Mouse (Mus musculus): ENCODE data around the gene Ccm2l. TPM values are rescaled to one million over a fixed set of nuclear protein-coding genes. Genes with fewer than 3 reads are reported as not detected.
A peak's percentile ranks its signal among the peaks of the same experiment; 100 is the strongest.

The Ccm2l gene
- polyA plus RNA-seq, 1 experiment from 2014 or later: 2.4 TPM

DNA sequence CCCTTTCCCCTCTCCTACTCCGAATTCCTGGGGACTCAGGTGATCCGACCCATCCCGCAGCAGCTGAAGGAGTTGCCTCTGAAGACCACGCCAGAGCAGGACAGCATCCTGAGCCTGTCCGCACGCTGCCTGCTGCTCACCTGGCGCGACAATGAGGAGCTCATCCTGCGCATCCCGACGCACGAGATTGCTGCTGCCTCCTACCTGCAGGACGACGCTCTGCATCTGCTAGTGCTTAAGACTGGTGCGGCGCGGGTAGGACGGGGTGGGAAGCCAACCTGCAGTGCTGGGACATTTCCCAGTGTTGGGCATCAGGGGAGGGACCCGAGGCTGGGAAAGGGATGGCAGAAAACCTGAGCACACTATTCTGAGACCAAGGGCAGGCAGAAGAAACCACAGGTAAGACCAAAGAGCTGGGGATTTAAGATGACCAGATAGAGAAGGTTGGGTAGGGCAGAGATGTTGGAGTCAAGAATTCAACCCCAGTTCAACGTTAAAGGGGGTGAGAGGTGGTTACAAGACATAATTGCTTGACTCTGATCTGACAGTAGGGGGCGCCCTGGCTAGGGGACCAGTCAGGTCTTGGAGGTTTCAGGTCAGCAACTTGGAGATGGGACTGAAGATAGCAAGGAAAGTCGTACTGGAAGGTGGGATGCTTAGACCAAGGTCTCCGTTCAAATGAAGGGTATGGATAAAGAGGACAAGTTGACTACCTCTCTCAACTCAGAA lies 5.2 kb downstream of the Ccm2l start:
- Histone ChIP-seq H3K9ac (replicated peaks; ENCODE audit: low read length) (no peak overlapping the region), H3K9me3 (ENCODE audit: low read length) (no peaks in the 10 kb centered on the region), H3K4me3 (ENCODE audit: low read length) (no peak overlapping the region), H3K36me3 (ENCODE audit: insufficient read depth, low read length) (no peaks in the 10 kb centered on the region), H3K27ac (ENCODE audit: low read length) (no peak overlapping the region), H3K4me1 (ENCODE audit: insufficient read depth, low read length) (peaks cover 8% of the 10 kb centered on the region), H3K4me2 (replicated peaks; ENCODE audit: low read depth, low read length) (no peak overlapping the region), H3K27me3 (ENCODE audit: insufficient read depth, low read length) (peaks cover 56% of the 10 kb centered on the region)
- WGBS: 14% methylated on average over 23 of the region's 23 CpGs
- ATAC-seq (ENCODE audit: low FRiP score, low TSS enrichment): no peak

DNA sequence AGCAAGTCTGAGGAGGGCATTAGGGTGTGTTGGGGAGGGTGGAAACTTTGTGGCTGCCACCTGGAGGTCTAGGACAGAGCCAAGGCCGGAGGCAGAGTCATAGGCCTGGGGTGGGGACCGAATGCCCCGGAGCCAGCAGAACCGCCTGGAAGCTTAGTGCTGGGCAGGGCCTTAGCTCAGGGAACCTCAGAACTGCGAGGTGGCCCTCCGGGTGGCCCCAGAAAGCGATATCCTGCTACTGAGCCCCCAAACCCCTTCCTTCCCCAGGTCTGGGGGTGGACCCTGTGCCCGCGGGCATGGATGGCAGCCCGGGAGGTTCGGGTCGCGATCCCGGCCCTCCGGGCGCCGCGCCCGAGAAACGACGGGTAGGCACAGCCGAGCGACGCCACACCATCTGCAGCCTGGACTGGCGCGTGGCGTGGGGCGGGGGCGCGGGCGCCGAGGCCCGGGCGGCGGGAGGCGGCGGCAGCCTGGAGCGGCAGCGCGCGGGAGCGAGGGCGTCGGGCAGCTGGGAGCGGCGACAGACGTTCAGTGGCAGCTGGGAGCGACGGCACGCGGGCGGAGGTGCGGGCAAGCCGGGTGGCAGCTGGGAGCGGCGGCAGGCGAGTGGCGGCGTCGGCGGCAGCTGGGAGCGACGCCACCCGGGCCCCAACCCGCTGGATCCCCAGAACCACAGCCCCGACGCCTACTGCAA lies 5.9 kb downstream of the Ccm2l start:
- WGBS: 8% methylated on average over 49 of the region's 67 CpGs
- Histone ChIP-seq H3K36me3 (ENCODE audit: insufficient read depth, low read length) (no peaks in the 10 kb centered on the region), H3K4me3 (ENCODE audit: low read length) (peak overlapping the region; percentile 36), H3K27me3 (ENCODE audit: insufficient read depth, low read length) (peaks cover 56% of the 10 kb centered on the region), H3K9ac (replicated peaks; ENCODE audit: low read length) (peak overlapping the region; percentile 62), H3K4me1 (ENCODE audit: insufficient read depth, low read length) (peaks cover 13% of the 10 kb centered on the region), H3K4me2 (replicated peaks; ENCODE audit: low read depth, low read length) (peak overlapping the region; percentile 54), H3K27ac (ENCODE audit: low read length) (no peak overlapping the region), H3K9me3 (ENCODE audit: low read length) (no peaks in the 10 kb centered on the region)
- no peak for ATAC-seq (ENCODE audit: low FRiP score, low TSS enrichment)

GRCm38 (mm10) chr2:153074651-153075050 lies 8.9 kb downstream of the Ccm2l start:
- peaks cover 13% of the 10 kb centered on the region for H3K4me1 ChIP-seq (ENCODE audit: insufficient read depth, low read length)
- H3K27me3 ChIP-seq (ENCODE audit: insufficient read depth, low read length): peaks cover 39% of the 10 kb centered on the region
- no peak overlapping the region for H3K4me3 ChIP-seq (ENCODE audit: low read length)
- H3K4me2 ChIP-seq (replicated peaks; ENCODE audit: low read depth, low read length): no peak overlapping the region
- no peaks in the 10 kb centered on the region for H3K36me3 ChIP-seq (ENCODE audit: insufficient read depth, low read length)
- ATAC-seq (ENCODE audit: low FRiP score, low TSS enrichment): no peak
- 84% methylated on average over 10 of the region's 10 CpGs for WGBS
- no peak overlapping the region for H3K9ac ChIP-seq (replicated peaks; ENCODE audit: low read length)
- H3K27ac ChIP-seq (ENCODE audit: low read length): no peak overlapping the region
- no peaks in the 10 kb centered on the region for H3K9me3 ChIP-seq (ENCODE audit: low read length)

GRCm38 (mm10) chr2:153075961-153076360 lies 10.2 kb downstream of the Ccm2l start:
- H3K36me3 ChIP-seq (ENCODE audit: insufficient read depth, low read length): no peaks in the 10 kb centered on the region
- H3K9ac ChIP-seq (replicated peaks; ENCODE audit: low read length): no peak overlapping the region
- no peak overlapping the region for H3K27ac ChIP-seq (ENCODE audit: low read length)
- H3K4me3 ChIP-seq (ENCODE audit: low read length): no peak overlapping the region
- H3K27me3 ChIP-seq (ENCODE audit: insufficient read depth, low read length): peaks cover 29% of the 10 kb centered on the region
- WGBS: 36% methylated on average over 2 of the region's 2 CpGs
- no peaks in the 10 kb centered on the region for H3K9me3 ChIP-seq (ENCODE audit: low read length)
- H3K4me2 ChIP-seq (replicated peaks; ENCODE audit: low read depth, low read length): no peak overlapping the region
- ATAC-seq (ENCODE audit: low FRiP score, low TSS enrichment): no peak
- peaks cover 13% of the 10 kb centered on the region for H3K4me1 ChIP-seq (ENCODE audit: insufficient read depth, low read length)

DNA sequence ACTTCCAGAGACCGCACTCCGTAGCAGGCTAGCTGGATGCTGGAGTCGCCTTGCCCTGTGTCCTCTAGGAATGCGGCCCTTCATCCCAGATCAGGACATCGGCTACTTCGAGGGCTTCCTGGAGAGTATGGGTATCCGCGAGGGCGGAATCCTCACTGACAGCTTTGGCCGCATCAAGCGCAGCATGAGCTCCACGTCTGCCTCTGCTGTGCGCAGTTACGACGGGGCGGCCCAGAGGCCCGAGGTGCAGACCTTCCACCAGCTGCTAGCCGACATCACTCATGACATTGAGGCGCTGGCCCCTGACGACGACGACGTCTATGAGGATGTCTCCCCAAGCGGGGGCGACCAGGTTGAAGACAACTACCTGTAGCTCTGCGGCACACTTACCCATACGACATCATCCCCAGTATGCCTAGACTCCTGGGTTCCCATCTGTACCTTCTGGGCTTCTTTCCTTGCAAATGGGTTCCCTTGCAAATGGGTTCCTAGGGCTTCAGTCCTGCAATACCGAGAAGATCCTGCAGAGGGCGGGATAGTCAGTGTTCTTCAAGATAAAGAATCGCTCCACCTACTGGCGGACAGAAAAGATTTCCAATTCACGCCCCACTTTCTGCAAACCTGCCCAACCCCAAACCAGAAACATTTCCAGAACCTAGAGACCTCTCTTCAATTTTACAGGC lies 15.2 kb downstream of the Ccm2l start:
- 33% methylated on average over 32 of the region's 32 CpGs for WGBS
- Histone ChIP-seq H3K27ac (ENCODE audit: low read length) (no peak overlapping the region), H3K9me3 (ENCODE audit: low read length) (no peaks in the 10 kb centered on the region), H3K4me2 (replicated peaks; ENCODE audit: low read depth, low read length) (no peak overlapping the region), H3K27me3 (ENCODE audit: insufficient read depth, low read length) (no peaks in the 10 kb centered on the region), H3K36me3 (ENCODE audit: insufficient read depth, low read length) (no peaks in the 10 kb centered on the region), H3K4me3 (ENCODE audit: low read length) (no peak overlapping the region), H3K4me1 (ENCODE audit: insufficient read depth, low read length) (0 out of 2 replicates have a peak, but pooled peaks cover 4% of the 10 kb centered on the region), H3K9ac (replicated peaks; ENCODE audit: low read length) (no peak overlapping the region)
- ATAC-seq (ENCODE audit: low FRiP score, low TSS enrichment): no peak

DNA sequence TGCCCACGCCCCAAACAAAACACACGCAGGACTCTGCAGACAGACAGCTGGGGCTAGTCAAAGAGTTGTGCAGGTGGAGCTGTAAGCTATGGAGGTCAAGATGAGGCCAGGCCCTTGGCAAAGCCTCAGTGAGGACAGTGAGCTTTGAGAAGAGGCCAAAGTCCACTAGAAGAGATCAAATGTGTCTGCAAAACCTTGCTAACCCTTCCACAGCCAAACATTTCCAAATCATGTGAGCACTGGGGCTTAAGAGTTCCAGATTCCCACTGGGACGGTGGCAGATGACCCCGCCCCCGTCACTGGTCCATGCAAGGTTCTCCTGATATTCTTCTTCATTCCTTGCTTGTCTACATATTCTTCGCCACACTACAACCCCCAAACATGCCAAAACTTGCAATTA lies 16.1 kb downstream of the Ccm2l start:
- Histone ChIP-seq H3K4me2 (replicated peaks; ENCODE audit: low read depth, low read length) (no peak overlapping the region), H3K27ac (ENCODE audit: low read length) (no peak overlapping the region), H3K4me3 (ENCODE audit: low read length) (no peak overlapping the region), H3K9me3 (ENCODE audit: low read length) (no peaks in the 10 kb centered on the region), H3K9ac (replicated peaks; ENCODE audit: low read length) (no peak overlapping the region), H3K36me3 (ENCODE audit: insufficient read depth, low read length) (no peaks in the 10 kb centered on the region), H3K4me1 (ENCODE audit: insufficient read depth, low read length) (no peaks in the 10 kb centered on the region), H3K27me3 (ENCODE audit: insufficient read depth, low read length) (no peaks in the 10 kb centered on the region)
- 73% methylated on average over 6 of the region's 6 CpGs for WGBS
- ATAC-seq (ENCODE audit: low FRiP score, low TSS enrichment): no peak

DNA sequence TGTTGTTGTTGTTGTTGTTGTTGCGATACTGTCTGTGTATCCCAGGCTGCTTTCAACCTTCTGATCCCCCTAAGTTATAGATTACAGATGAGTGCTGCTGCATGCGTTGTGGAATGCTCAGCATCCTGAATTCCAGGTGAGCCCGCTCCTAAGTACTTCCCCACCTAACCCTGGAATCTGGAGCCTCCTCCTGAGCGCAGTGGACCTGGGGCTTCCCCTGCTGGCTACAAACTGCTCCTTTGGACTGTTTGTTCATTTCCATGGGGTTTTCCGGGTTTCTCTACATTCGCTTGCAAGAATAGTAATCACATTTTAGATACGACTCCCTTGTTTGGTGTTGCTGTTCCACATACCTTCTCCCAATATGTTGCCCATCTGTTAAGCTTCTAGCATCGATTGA lies 17.5 kb downstream of the Ccm2l start:
- no peaks in the 10 kb centered on the region for H3K4me1 ChIP-seq (ENCODE audit: insufficient read depth, low read length)
- ATAC-seq (ENCODE audit: low FRiP score, low TSS enrichment): no peak
- no peak overlapping the region for H3K4me2 ChIP-seq (replicated peaks; ENCODE audit: low read depth, low read length)
- no peaks in the 10 kb centered on the region for H3K9me3 ChIP-seq (ENCODE audit: low read length)
- no peaks in the 10 kb centered on the region for H3K36me3 ChIP-seq (ENCODE audit: insufficient read depth, low read length)
- H3K4me3 ChIP-seq (ENCODE audit: low read length): no peak overlapping the region
- no peaks in the 10 kb centered on the region for H3K27me3 ChIP-seq (ENCODE audit: insufficient read depth, low read length)
- H3K27ac ChIP-seq (ENCODE audit: low read length): no peak overlapping the region
- WGBS: 88% methylated on average over 8 of the region's 8 CpGs
- no peak overlapping the region for H3K9ac ChIP-seq (replicated peaks; ENCODE audit: low read length)

DNA sequence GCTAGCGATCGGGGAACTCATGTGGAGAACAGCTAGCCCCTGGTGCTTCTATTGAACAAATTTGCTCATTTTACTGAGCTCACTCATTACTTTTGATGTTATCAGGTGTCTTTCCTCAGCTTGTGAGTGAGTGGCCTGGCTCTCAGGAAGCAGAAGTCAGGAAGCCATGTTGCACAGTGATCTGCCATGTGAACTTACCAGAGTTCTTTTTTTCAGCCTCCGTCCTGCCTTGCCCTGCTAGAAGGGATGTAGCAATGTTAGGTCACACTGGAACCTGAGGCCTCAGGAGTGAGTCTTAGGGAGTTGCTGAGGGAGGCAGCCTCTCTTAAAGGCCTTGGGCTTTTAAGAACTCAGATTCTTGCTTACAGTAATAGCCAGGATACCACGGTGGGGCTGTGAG lies 18.1 kb downstream of the Ccm2l start:
- Histone ChIP-seq H3K27ac (ENCODE audit: low read length) (no peak overlapping the region), H3K4me1 (ENCODE audit: insufficient read depth, low read length) (no peaks in the 10 kb centered on the region), H3K27me3 (ENCODE audit: insufficient read depth, low read length) (no peaks in the 10 kb centered on the region), H3K4me2 (replicated peaks; ENCODE audit: low read depth, low read length) (no peak overlapping the region), H3K36me3 (ENCODE audit: insufficient read depth, low read length) (no peaks in the 10 kb centered on the region), H3K9ac (replicated peaks; ENCODE audit: low read length) (no peak overlapping the region), H3K9me3 (ENCODE audit: low read length) (no peaks in the 10 kb centered on the region), H3K4me3 (ENCODE audit: low read length) (no peak overlapping the region)
- no peak for ATAC-seq (ENCODE audit: low FRiP score, low TSS enrichment)
- 67% methylated on average over 4 of the region's 4 CpGs for WGBS

DNA sequence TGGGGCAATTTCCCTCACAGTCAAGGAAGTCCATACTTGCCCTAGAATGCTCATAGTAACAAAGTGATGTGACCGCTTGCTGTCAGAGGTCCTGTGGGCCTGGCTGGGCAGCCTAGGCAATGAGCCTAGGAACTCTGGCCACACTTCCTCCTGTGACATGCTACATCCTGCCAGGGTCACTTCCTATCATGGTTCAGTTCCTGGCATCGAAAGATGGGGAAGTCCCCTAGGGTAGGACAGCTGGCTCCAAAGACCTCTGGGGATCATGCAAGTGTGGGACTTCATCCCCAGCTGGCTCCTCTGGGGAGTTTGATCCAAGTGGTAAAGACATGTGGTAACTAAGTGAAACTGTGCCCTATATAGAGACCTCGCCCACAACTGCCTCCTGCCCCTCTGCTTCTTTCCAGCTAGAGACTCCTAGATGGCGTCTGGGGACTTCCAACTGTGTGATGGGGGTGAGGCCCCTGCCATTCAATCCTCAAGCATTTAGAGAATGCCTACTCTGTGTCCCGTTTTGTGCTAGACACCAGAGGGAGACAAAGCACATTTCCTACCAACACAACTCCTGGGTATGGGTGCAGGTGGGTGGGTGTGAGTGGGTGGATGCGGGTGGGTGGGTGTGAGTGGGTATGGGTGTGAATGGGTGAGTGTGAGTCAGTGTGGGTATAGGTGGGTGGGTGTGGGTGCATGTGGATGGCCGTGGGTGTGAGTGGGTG lies 18.7 kb downstream of the Ccm2l start:
- Histone ChIP-seq H3K36me3 (ENCODE audit: insufficient read depth, low read length) (no peaks in the 10 kb centered on the region), H3K4me2 (replicated peaks; ENCODE audit: low read depth, low read length) (no peak overlapping the region), H3K27ac (ENCODE audit: low read length) (no peak overlapping the region), H3K9me3 (ENCODE audit: low read length) (no peaks in the 10 kb centered on the region), H3K4me3 (ENCODE audit: low read length) (no peak overlapping the region), H3K27me3 (ENCODE audit: insufficient read depth, low read length) (no peaks in the 10 kb centered on the region), H3K4me1 (ENCODE audit: insufficient read depth, low read length) (no peaks in the 10 kb centered on the region), H3K9ac (replicated peaks; ENCODE audit: low read length) (no peak overlapping the region)
- 60% methylated on average over 7 of the region's 7 CpGs for WGBS
- ATAC-seq (ENCODE audit: low FRiP score, low TSS enrichment): no peak
